Mouse (Mus musculus) inflammation-experienced regulatory T-cells (primary cell): ENCODE results near the gene Akr1e1. TPM values are rescaled to one million over a fixed set of nuclear protein-coding genes. Genes with fewer than 3 reads are reported as not detected.

Experiments
- polyA plus RNA-seq, 2 experiments: library from polyadenylated mRNA; unstranded; fragments of 100-300 nt; shearing (Covaris generic); gene quantifications; one replicate each; pipeline ENCODE4 v1.2.1; 2017

The Akr1e1 gene
- polyA plus RNA-seq: 10 to 100 TPM; 12.2 to 18.6 TPM

GRCm38 (mm10) chr13:4608961-4609409 is at the start of gene Akr1e1:
Gene Akr1e1, minus strand, starts transcription at chr13:4609174.

GRCm38 (mm10) chr13:4573871-4574270 is 35.1 kb downstream of the Akr1e1 start, which contains the start of gene Akr1c21:
Gene Akr1c21, plus strand, starts transcription at chr13:4574075.

Other genes with a start within 250 kb of the Akr1e1 start
- not detected for gene Akr1c6, start 174.9 kb downstream of the Akr1e1 start, polyA plus RNA-seq
- not detected for gene Akr1c20, start 85.8 kb downstream of the Akr1e1 start, polyA plus RNA-seq
- gene Akr1c21, start 35.1 kb downstream of the Akr1e1 start, polyA plus RNA-seq: 1 to 10 TPM in 1 of 2 experiments, not detected in 1; 1.4 TPM